Mouse (Mus musculus): ENCODE measurements at regions not wholly inside any gene's neighbourhood (a gene's known extent, or its start where the extent isn't known, plus 50 kb on each side); places are given as distances from the start of the nearest gene placed in this dataset.

DNA sequence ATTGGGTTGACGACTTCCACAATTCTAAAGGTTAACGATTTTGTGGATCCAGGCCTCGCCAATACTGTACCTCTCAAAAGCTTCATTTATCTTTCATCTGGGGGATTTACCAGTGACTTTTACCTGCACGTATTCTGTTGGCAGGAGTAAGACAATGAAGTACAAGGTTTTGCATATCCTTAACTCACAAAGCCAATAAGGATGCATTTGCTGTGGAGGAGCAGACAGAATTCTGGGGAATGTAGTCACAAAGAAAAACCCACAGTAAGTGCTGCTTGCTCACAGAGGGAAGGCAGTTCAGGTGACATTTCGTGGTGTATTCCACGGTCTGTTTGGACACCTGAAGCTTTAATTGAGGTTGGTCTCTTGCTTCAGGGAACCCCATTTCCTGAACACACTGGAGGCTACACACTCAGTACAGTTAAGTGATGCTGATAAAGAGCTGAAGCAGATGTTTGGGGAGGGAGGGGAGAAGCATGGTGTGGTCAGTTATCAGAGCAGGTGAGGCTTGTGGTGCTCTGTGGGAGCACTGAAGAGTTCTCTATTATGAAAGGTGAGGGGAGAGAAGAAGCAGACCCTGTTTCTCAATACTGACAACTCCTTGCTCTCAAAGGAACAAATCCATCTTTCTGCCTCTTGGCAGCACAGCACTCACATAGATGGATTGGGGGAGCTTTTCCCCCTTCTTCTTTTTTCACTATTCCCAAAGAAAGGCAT is 358.1 kb downstream of the Sorl1 start:
- TF ChIP-seq MYOD1 (IDR thresholded peaks at IDR 0.05; ENCODE audit: control insufficient read depth, insufficient read length, low read depth) (no peak), CTCF (IDR thresholded peaks at IDR 0.05; ENCODE audit: control insufficient read depth, insufficient read depth, insufficient read length) (no peak), MAX (IDR thresholded peaks at IDR 0.05) (no peak), USF1 (IDR thresholded peaks at IDR 0.05; ENCODE audit: low read depth) (no peak), FOSL1 (IDR thresholded peaks at IDR 0.05; ENCODE audit: insufficient read depth, low read length, poor library complexity, severe bottlenecking) (no peak)

Data from C2C12 (cell line).